Mouse (Mus musculus): ENCODE results near the gene Abcc9. TPM values are rescaled to one million over a fixed set of nuclear protein-coding genes. Genes with fewer than 3 reads are reported as not detected.

Gene Abcc9
- polyA plus RNA-seq (2012; fragmentation: generic; extraction: Trizol), result 0.36 TPM

DNA sequence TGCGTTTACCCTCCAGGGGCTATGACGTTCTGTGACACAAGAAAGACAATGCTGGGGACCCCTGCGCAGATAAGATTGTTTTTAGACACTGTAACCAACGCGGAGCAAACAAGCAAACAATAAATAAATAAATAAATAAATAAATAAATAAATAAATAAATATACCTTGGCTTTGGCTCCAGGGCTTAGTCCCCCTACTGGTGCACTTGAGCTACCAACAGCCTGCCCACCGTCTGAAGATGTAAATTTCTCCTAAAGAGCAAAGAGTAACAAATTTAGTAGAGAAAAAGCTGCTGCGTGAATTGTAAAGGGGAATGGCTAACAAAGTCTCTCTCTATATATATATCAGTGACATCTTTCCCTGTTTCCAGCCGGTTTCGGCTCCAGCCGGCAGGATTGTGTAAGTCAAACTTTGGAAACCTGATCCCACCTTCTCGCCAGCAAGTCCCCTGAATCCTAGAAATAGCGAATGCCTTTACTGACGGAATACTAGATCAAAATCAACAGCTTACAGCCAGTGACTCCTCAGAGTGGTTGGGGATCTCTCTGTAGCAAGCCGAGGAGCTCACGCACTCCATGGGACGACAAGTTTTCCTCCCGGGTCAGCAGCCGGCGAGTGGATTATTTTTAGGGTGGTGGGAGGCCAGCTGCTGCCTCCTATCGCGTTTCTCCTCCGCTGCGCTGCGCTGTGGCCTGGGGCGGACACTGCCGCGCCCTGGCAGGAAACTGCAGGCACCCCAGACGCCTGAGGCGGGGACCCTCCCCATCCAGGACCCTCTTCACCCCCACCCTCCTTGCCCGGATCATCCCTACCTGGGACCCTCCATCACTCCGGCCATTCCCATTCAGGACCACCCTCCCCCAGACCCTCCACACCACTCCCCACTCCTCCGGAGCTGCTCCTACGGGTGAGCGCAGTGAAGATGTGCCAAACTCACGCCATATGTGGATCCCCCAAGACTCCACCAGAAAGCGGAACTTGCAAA lies at the start of gene Abcc9:
Gene Abcc9 (minus strand): TSS at position 664 of the 986 bp plus-strand sequence.
- Histone ChIP-seq H3K36me3 (ENCODE audit: control insufficient read depth, insufficient read depth) (no peaks in the 10 kb centered on the region), H3K4me2 (ENCODE audit: low read depth) (peak within 1 kb of the TSS; percentile 24), H3K4me3 (no peak within 1 kb of the TSS), H3ac (ENCODE audit: control insufficient read depth, insufficient read length) (no peak within 1 kb of the TSS), H3K27me3 (ENCODE audit: control insufficient read depth, insufficient read depth, insufficient read length) (peaks cover 5% of the 10 kb centered on the region), H3K79me2 (ENCODE audit: control insufficient read depth, insufficient read depth) (no peaks in the 10 kb centered on the region)
- TF ChIP-seq USF1 (IDR thresholded peaks at IDR 0.05; ENCODE audit: low read depth), result no peak
- TF ChIP-seq MYOD1 (IDR thresholded peaks at IDR 0.05; ENCODE audit: control insufficient read depth in 1 of 3, insufficient read length in 2 of 3, low read depth in 2 of 3), result peak in 1 of 3 experiments; percentile 60
- no peak for TF ChIP-seq SRF (IDR thresholded peaks at IDR 0.05; ENCODE audit: control insufficient read depth, insufficient read length, low read depth)
- TF ChIP-seq POLR2A (IDR thresholded peaks at IDR 0.05; ENCODE audit: insufficient read length, low read depth), result no peak
- TF ChIP-seq REST (IDR thresholded peaks at IDR 0.05; ENCODE audit: insufficient read depth, insufficient read length), result no peak
- TF ChIP-seq TCF3 (IDR thresholded peaks at IDR 0.05; ENCODE audit: insufficient read length, low read depth), result no peak
- peak in 1 of 3 experiments; percentile 63 for TF ChIP-seq MYOG (IDR thresholded peaks at IDR 0.05; ENCODE audit: control insufficient read depth in 1 of 3, insufficient read depth in 1 of 3, insufficient read length in 2 of 3, low read depth in 2 of 3)
- TF ChIP-seq TCF12 (IDR thresholded peaks at IDR 0.05; ENCODE audit: insufficient read depth, poor library complexity, severe bottlenecking), result no peak

DNA sequence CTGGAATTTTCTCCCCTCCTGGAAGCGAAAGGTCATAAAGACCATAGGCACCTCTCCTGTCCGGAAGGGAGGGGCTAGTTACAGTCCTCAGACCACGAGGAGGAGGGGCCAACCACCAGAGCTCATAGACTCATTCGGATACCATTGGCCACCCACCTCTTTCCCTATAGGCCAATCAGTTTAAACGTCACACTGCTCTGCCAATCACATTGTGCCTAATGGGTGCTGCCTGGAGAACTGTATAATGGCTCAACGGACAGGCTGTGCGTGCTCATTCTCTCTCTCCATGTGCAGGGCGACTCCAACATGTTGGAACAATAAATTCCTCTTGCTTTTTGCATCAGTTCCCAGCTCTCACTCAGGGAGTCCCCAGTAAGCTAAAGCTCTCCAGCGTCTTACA lies 49.2 kb upstream of the Abcc9 start:
- TF ChIP-seq MAX (IDR thresholded peaks at IDR 0.05; ENCODE audit: low read depth), result no peak
- TF ChIP-seq POLR2AphosphoS2 (IDR thresholded peaks at IDR 0.05; ENCODE audit: insufficient read length, low read depth), result no peak
- no peak for TF ChIP-seq MYOD1 (IDR thresholded peaks at IDR 0.05; ENCODE audit: control insufficient read depth in 1 of 3, insufficient read length in 2 of 3, low read depth in 2 of 3)
- no peak for TF ChIP-seq E2F4 (IDR thresholded peaks at IDR 0.05; ENCODE audit: insufficient read depth)

DNA sequence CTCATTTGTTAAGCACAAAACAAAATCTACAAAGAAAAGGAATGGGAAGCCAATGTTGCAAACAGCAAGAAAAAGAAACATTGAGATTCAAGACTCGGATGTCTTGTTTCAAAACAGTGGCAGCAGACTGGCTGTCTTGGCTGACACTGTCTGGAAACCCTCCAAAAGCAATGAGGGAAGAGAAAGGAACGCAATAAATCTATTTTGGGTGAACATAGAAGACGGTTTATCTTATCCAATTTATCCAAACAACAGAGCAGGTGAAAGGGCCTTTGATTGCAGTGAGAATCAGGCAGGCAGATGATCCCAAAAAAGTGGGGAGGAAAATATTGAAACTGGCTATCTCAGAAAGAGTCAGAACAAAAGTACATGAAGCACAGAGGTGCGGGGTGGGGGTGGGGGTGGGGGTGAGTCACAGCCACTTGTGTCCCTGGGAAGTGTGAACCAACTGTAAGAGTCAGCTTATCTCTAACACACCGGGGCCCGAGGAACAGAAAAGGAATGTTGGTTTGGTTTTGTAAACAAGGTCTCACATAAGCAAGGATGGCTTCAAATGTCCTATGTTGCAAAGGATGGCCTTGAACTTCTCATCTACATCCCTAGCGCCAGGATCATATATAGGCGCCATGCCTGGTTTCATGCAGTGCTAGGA lies 46.1 kb upstream of the Abcc9 start:
- H3K4me2 ChIP-seq (ENCODE audit: low read depth), result no peak overlapping the region
- H3K36me3 ChIP-seq (ENCODE audit: control insufficient read depth, insufficient read depth), result no peaks in the 10 kb centered on the region
- no peak overlapping the region for H3ac ChIP-seq (ENCODE audit: control insufficient read depth, insufficient read length)
- H3K27me3 ChIP-seq (ENCODE audit: control insufficient read depth, insufficient read depth, insufficient read length), result no peaks in the 10 kb centered on the region
- H3K4me3 ChIP-seq, result no peak overlapping the region
- no peak for TF ChIP-seq TCF12 (IDR thresholded peaks at IDR 0.05; ENCODE audit: insufficient read depth, poor library complexity, severe bottlenecking)
- no peak for TF ChIP-seq TCF3 (IDR thresholded peaks at IDR 0.05; ENCODE audit: insufficient read length, low read depth)
- TF ChIP-seq MYOD1 (IDR thresholded peaks at IDR 0.05; ENCODE audit: control insufficient read depth in 1 of 3, insufficient read length in 2 of 3, low read depth in 2 of 3), result no peak
- H3K79me2 ChIP-seq (ENCODE audit: control insufficient read depth, insufficient read depth), result no peaks in the 10 kb centered on the region

More for the DNA sequence above, 49.2 kb upstream of the Abcc9 start:
- peaks cover 5% of the 10 kb centered on the region for H3K27me3 ChIP-seq (ENCODE audit: control insufficient read depth, insufficient read depth, insufficient read length)
- H3ac ChIP-seq (ENCODE audit: control insufficient read depth, insufficient read length), result no peak overlapping the region
- H3K36me3 ChIP-seq (ENCODE audit: control insufficient read depth, insufficient read depth), result no peaks in the 10 kb centered on the region
- H3K4me2 ChIP-seq (ENCODE audit: low read depth), result no peak overlapping the region
- no peak overlapping the region for H3K4me3 ChIP-seq
- H3K79me2 ChIP-seq (ENCODE audit: control insufficient read depth, insufficient read depth), result no peaks in the 10 kb centered on the region

- H3K4me3 ChIP-seq, result no peak overlapping the region
- H3K4me2 ChIP-seq (ENCODE audit: low read depth), result no peak overlapping the region
- H3K27me3 ChIP-seq (ENCODE audit: control insufficient read depth, insufficient read depth, insufficient read length), result no peaks in the 10 kb centered on the region
- no peaks in the 10 kb centered on the region for H3K36me3 ChIP-seq (ENCODE audit: control insufficient read depth, insufficient read depth)
- TF ChIP-seq E2F4 (IDR thresholded peaks at IDR 0.05; ENCODE audit: insufficient read depth) (no peak), MYOG (IDR thresholded peaks at IDR 0.05; ENCODE audit: control insufficient read depth in 1 of 3, insufficient read depth in 1 of 3, insufficient read length in 2 of 3, low read depth in 2 of 3) (no peak), POLR2AphosphoS2 (IDR thresholded peaks at IDR 0.05; ENCODE audit: insufficient read length, low read depth) (no peak), CEBPB (IDR thresholded peaks at IDR 0.05; ENCODE audit: insufficient read depth, poor library complexity, severe bottlenecking) (no peak), TCF3 (IDR thresholded peaks at IDR 0.05; ENCODE audit: insufficient read length, low read depth) (no peak), USF1 (IDR thresholded peaks at IDR 0.05; ENCODE audit: low read depth) (no peak)
- no peaks in the 10 kb centered on the region for H3K79me2 ChIP-seq (ENCODE audit: control insufficient read depth, insufficient read depth)
- no peak overlapping the region for H3ac ChIP-seq (ENCODE audit: control insufficient read depth, insufficient read length)
These were observed 45.0 kb upstream of the Abcc9 start for GRCm38 (mm10) chr6:142747165-142747564.

DNA sequence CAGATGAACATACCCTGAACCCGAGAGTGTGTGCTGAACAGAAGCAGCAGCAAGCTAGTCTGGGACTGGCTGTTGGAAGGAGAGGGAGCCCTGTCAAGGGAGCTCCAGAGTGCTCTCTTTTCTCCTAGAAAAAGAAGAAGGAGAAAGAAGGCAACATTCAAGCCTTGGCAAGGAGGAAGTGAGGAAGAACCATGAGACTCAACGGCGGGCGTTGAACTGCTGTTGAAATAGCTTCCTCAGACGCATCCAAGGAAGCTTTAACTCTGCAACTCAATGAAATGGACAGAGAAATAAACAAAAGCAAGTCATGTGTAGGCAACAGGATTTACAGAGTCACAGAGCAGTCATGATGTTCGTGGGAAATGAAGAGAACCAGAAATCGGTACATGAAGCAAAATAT lies 44.6 kb upstream of the Abcc9 start:
- TF ChIP-seq TCF12 (IDR thresholded peaks at IDR 0.05; ENCODE audit: insufficient read depth, poor library complexity, severe bottlenecking), result no peak
- no peak for TF ChIP-seq CEBPB (IDR thresholded peaks at IDR 0.05; ENCODE audit: insufficient read depth, poor library complexity, severe bottlenecking)
- no peak for TF ChIP-seq TCF3 (IDR thresholded peaks at IDR 0.05; ENCODE audit: insufficient read length, low read depth)
- TF ChIP-seq E2F4 (IDR thresholded peaks at IDR 0.05; ENCODE audit: insufficient read depth), result no peak
- no peak for TF ChIP-seq SRF (IDR thresholded peaks at IDR 0.05; ENCODE audit: control insufficient read depth, insufficient read length, low read depth)
- TF ChIP-seq MYOD1 (IDR thresholded peaks at IDR 0.05; ENCODE audit: control insufficient read depth in 1 of 3, insufficient read length in 2 of 3, low read depth in 2 of 3), result no peak
- TF ChIP-seq MAX (IDR thresholded peaks at IDR 0.05; ENCODE audit: low read depth), result no peak
- TF ChIP-seq POLR2A (IDR thresholded peaks at IDR 0.05; ENCODE audit: insufficient read length, low read depth), result no peak
- TF ChIP-seq POLR2AphosphoS2 (IDR thresholded peaks at IDR 0.05; ENCODE audit: insufficient read length, low read depth), result no peak
- Histone ChIP-seq H3K4me2 (ENCODE audit: low read depth) (no peak overlapping the region), H3K4me3 (no peak overlapping the region), H3K36me3 (ENCODE audit: control insufficient read depth, insufficient read depth) (no peaks in the 10 kb centered on the region), H3K27me3 (ENCODE audit: control insufficient read depth, insufficient read depth, insufficient read length) (no peaks in the 10 kb centered on the region), H3ac (ENCODE audit: control insufficient read depth, insufficient read length) (no peak overlapping the region), H3K79me2 (ENCODE audit: control insufficient read depth, insufficient read depth) (no peaks in the 10 kb centered on the region)
